Mouse (Mus musculus) liver, embryonic 12.5 days (tissue): ENCODE measurements at regions not wholly inside any gene's neighbourhood (a gene's known extent, or its start where the extent isn't known, plus 50 kb on each side); places are given as distances from the start of the nearest gene placed in this dataset.

ENCODE experiments used
- ATAC-seq: fragments of 200-750 bp; cut with Nextera tagmentation; 2 replicates; pipeline ENCODE4 v1.8.0; 2017; ENCODE audit warnings: moderate number of reproducible peaks, mild to moderate bottlenecking, moderate library complexity
- H3K27ac ChIP-seq: fragments of 300-500 bp; sonication (generic); 2 replicates; pipeline ENCODE4 v1.5.1; 2016; ENCODE audit warnings: mild to moderate bottlenecking
- H3K27me3 ChIP-seq: fragments of 300-500 bp; sonication (generic); replicated peaks from 2 replicates; pipeline ENCODE4 v1.6.1; 2016; ENCODE audit warnings: mild to moderate bottlenecking, moderate library complexity
- H3K36me3 ChIP-seq: fragments of 300-500 bp; sonication (generic); 2 replicates; pipeline ENCODE4 v1.6.1; 2016; ENCODE audit warnings: mild to moderate bottlenecking, moderate library complexity
- H3K4me1 ChIP-seq: fragments of 300-500 bp; sonication (generic); 2 replicates; pipeline ENCODE4 v1.6.1; 2016
- H3K4me2 ChIP-seq: fragments of 300-500 bp; sonication (generic); 2 replicates; pipeline ENCODE4 v1.6.1; 2016; ENCODE audit warnings: mild to moderate bottlenecking, moderate library complexity
- H3K4me3 ChIP-seq: fragments of 300-500 bp; sonication (generic); 2 replicates; pipeline ENCODE4 v1.5.1; 2016; ENCODE audit warnings: mild to moderate bottlenecking, moderate library complexity
- H3K9ac ChIP-seq: fragments of 300-500 bp; sonication (generic); 2 replicates; pipeline ENCODE4 v1.6.1; 2016; ENCODE audit warnings: mild to moderate bottlenecking, moderate library complexity
- H3K9me3 ChIP-seq: fragments of 300-500 bp; sonication (generic); replicated peaks from 2 replicates; pipeline ENCODE4 v1.6.1; 2016; ENCODE audit warnings: mild to moderate bottlenecking, moderate library complexity
- WGBS: fragments of 180-500 bp; shearing (Covaris S2); methylation state at CpG from one replicate; pipeline ENCODE4 v1.1.7; 2016; ENCODE audit not compliant: insufficient replicate concordance; 5-methylcytosine and 5-hydroxymethylcytosine counted together

DNA sequence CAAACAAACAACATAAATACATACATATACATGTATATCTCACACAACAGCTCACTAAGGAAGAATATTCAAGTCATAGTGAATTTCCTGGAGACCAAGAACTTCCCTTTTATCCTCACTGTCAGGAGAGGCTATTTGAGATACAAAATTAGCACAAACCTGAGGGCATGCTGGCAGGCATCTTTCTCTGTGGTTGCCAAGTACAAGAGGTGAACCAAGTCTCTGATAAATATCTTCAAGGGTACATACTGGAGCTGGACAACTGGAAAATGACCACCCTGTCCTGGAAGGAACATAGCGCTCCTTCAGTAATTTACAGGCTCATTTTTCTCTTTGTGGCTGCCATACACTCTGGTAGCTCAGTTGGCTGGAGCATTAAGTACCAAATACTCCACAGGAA lies 56.8 kb upstream of the Ssr3 start:
- Histone ChIP-seq H3K9me3 (no peaks in the 10 kb centered on the region), H3K36me3 (no peaks in the 10 kb centered on the region), H3K4me1 (no peaks in the 10 kb centered on the region), H3K9ac (no peak overlapping the region), H3K4me3 (no peak overlapping the region), H3K27ac (no peak overlapping the region), H3K27me3 (no peaks in the 10 kb centered on the region), H3K4me2 (no peak overlapping the region)
- ATAC-seq, result no peak
- WGBS, result 89% methylated on average over 1 of the region's 1 CpGs

DNA sequence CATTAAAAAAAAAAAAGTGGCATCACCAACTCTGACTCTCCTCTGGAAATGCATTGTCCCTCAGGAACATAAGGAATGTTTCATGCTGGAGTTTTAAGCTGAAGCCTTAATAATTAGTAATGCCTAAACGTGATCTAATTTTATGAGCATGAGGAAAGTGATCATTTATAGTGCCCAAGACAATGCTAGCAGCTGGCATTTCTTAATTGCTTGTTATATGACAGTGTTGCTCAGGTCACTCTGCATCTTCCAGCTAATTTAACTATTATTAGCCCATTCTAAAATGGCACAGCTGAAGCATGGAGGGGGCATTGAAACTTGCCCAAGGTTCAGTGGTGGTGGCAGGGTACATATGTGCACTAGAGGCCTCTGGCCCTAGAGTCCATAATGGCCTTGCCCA lies 51.3 kb upstream of the Ssr3 start:
- no peaks in the 10 kb centered on the region for H3K9me3 ChIP-seq
- no peaks in the 10 kb centered on the region for H3K36me3 ChIP-seq
- no peak overlapping the region for H3K4me3 ChIP-seq
- 53% methylated on average over 1 of the region's 1 CpGs for WGBS
- ATAC-seq, result no peak
- H3K4me2 ChIP-seq, result no peak overlapping the region
- no peak overlapping the region for H3K9ac ChIP-seq
- H3K27me3 ChIP-seq, result no peaks in the 10 kb centered on the region
- H3K27ac ChIP-seq, result no peak overlapping the region
- H3K4me1 ChIP-seq, result no peaks in the 10 kb centered on the region

DNA sequence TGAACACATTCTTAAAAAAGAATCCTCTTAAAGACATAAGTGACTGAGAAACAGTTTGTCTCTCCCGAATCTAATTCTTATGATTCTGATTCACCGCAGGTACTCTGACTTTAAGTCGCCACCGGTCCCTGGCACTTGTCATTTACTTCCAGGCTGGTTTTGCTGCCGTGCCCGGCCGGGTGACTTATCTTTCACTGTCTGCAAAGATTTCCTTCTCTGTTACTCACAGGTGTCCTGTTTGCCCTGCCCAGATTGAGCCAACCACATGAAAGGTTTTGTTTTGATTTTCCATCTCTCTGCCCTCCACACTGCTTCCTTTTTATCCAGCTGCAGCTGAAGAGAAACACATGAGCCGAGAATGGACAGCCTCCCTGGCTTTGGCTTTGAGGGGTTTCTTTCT lies 50.5 kb upstream of the Ssr3 start:
- Histone ChIP-seq H3K4me2 (no peak overlapping the region), H3K27me3 (no peaks in the 10 kb centered on the region), H3K27ac (no peak overlapping the region), H3K4me1 (no peaks in the 10 kb centered on the region), H3K9ac (no peak overlapping the region), H3K9me3 (no peaks in the 10 kb centered on the region), H3K4me3 (no peak overlapping the region), H3K36me3 (no peaks in the 10 kb centered on the region)
- 57% methylated on average over 8 of the region's 8 CpGs for WGBS
- no peak for ATAC-seq

DNA sequence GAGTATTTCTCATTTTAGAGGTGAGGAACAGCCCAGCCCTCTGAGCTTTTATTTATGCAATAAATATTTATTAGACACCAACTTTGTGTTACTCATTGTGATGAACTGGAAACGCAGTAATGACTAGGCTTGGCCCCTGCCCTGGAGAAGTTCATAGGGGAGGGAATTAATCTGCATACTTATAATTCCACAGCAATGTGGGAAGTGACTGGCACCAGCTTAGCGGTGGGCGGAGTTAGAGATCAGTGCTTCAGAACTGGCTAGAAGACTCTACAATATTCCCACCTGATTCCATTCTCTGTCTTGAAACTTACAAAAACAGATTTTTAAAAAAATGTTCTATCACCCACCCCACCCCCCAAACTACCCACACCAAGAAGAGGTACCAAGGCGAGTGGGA lies 49.8 kb upstream of the Ssr3 start:
- no peak overlapping the region for H3K9ac ChIP-seq
- 64% methylated on average over 4 of the region's 4 CpGs for WGBS
- H3K9me3 ChIP-seq, result no peaks in the 10 kb centered on the region
- no peaks in the 10 kb centered on the region for H3K27me3 ChIP-seq
- no peak for ATAC-seq
- H3K4me2 ChIP-seq, result no peak overlapping the region
- H3K4me1 ChIP-seq, result no peaks in the 10 kb centered on the region
- H3K27ac ChIP-seq, result no peak overlapping the region
- H3K4me3 ChIP-seq, result no peak overlapping the region
- H3K36me3 ChIP-seq, result no peaks in the 10 kb centered on the region
